Mouse (Mus musculus) midbrain, embryonic 12.5 days (tissue): Measurements from ENCODE around the gene Slc38a3. TPM values are rescaled to one million over a fixed set of nuclear protein-coding genes. Genes with fewer than 3 reads are reported as not detected.

Experiments used
- ATAC-seq: fragments of 200-750 bp; cut with Nextera tagmentation; 2 replicates; pipeline ENCODE4 v1.8.0; 2017; ENCODE audit warnings: low read depth, moderate TSS enrichment, moderate library complexity; ENCODE audit not compliant: low FRiP score
- H3K27ac ChIP-seq: fragments of 300-500 bp; sonication (generic); replicated peaks from 2 replicates; pipeline ENCODE4 v1.5.1; 2016; ENCODE audit warnings: mild to moderate bottlenecking
- H3K27me3 ChIP-seq: fragments of 300-500 bp; sonication (generic); 2 replicates; pipeline ENCODE4 v1.6.1; 2016; ENCODE audit warnings: mild to moderate bottlenecking
- H3K36me3 ChIP-seq: fragments of 300-500 bp; sonication (generic); 2 replicates; pipeline ENCODE4 v1.6.1; 2016
- H3K4me1 ChIP-seq: fragments of 300-500 bp; sonication (generic); 2 replicates; pipeline ENCODE4 v1.6.1; 2016
- H3K4me2 ChIP-seq: fragments of 300-500 bp; sonication (generic); replicated peaks from 2 replicates; pipeline ENCODE4 v1.6.1; 2016; ENCODE audit warnings: mild to moderate bottlenecking, moderate library complexity
- H3K4me3 ChIP-seq: fragments of 300-500 bp; sonication (generic); 2 replicates; pipeline ENCODE4 v1.5.1; 2016; ENCODE audit warnings: mild to moderate bottlenecking
- H3K9ac ChIP-seq: fragments of 300-500 bp; sonication (generic); replicated peaks from 2 replicates; pipeline ENCODE4 v1.6.1; 2016; ENCODE audit warnings: mild to moderate bottlenecking, moderate library complexity
- H3K9me3 ChIP-seq: fragments of 300-500 bp; sonication (generic); 2 replicates; pipeline ENCODE4 v1.6.1; 2016; ENCODE audit warnings: mild to moderate bottlenecking
- WGBS: fragments of 180-500 bp; shearing (Covaris S2); methylation state at CpG from one replicate; pipeline ENCODE4 v1.1.7; 2016; 5-methylcytosine and 5-hydroxymethylcytosine counted together
- polyA plus RNA-seq: library from polyadenylated mRNA; unstranded; fragments of >200 nt; fragmentation: Nextera tagmentation; extraction: Ambion mirVana; gene quantifications from 2 replicates; pipeline ENCODE4 v1.2.1, GENCODE M21; 2016

Gene Slc38a3
- polyA plus RNA-seq, 1 experiment from 2014 or later: 13.9 TPM

DNA sequence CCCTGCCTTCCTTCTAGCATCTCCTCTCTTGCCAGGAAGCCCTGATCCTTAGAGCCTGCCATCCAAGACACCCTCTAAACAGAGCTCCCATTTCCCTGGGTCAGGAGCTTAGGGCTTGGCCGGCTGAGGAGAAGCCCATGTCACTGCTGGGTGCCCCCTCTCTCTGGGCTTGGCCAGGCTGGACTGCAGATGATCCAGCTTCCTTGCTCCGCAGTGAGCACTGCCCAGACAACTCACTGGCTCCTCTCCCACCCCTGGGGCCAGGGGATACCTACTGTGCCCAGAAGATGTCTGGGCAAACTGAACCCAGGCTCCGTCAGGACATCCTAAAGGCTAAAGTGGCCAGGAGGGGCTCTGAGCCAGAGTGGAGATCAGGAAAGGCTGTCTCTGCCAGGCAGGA lies 9.4 kb downstream of the Slc38a3 start:
- ATAC-seq: no peak
- Histone ChIP-seq H3K9me3 (no peaks in the 10 kb centered on the region), H3K27me3 (peaks cover 2% of the 10 kb centered on the region), H3K4me2 (no peak overlapping the region), H3K4me3 (no peak overlapping the region), H3K4me1 (peaks cover 15% of the 10 kb centered on the region), H3K9ac (no peak overlapping the region), H3K27ac (no peak overlapping the region), H3K36me3 (no peaks in the 10 kb centered on the region)
- WGBS: 84% methylated on average over 3 of the region's 3 CpGs

DNA sequence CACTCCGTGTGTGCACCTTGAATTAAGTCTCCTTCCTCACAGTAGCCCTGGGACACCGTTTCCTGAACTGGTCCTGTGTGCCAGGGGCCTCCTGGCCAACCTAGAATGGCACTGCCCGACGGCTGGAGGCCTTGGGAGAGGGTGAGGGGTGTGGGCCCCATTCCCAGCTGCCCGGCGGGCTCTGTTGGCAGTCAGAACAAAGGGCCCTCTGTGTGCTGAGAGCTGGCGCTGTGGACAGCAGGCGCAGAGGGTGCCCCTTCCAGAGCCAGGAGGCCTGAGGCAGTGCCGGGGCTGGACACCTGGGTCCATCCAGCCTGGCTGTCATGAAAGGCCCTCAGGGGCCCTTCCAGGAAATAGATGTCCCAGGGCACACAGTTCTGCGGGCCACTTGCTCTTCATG lies 9.8 kb downstream of the Slc38a3 start:
- no peak for ATAC-seq
- H3K9ac ChIP-seq: no peak overlapping the region
- peaks cover 15% of the 10 kb centered on the region for H3K4me1 ChIP-seq
- no peaks in the 10 kb centered on the region for H3K27me3 ChIP-seq
- no peak overlapping the region for H3K4me2 ChIP-seq
- WGBS: 86% methylated on average over 10 of the region's 10 CpGs
- no peaks in the 10 kb centered on the region for H3K36me3 ChIP-seq
- no peaks in the 10 kb centered on the region for H3K9me3 ChIP-seq
- H3K4me3 ChIP-seq: no peak overlapping the region
- no peak overlapping the region for H3K27ac ChIP-seq

DNA sequence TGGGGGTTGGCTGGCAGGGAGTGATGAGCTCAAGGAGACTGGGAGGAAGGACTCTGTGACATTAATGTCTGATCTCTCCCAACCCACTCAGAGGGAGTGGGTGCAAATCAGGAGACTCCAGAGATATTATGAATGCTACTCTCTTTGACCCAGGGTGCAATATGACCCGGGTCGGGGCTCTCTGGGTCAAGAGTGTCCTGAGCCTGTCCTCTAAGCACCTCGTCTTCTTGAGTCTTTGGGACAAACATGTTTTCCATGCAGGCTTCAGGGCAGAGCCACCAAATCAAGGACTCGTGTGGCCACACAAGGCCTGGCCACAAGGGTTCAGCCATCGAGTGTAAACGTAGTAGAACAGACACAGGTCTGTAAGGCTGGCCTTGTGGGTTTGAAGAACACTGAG lies 11.2 kb downstream of the Slc38a3 start:
- Histone ChIP-seq H3K27ac (no peak overlapping the region), H3K4me1 (peaks cover 7% of the 10 kb centered on the region; the same call in 1 of the 2 replicates), H3K4me3 (no peak overlapping the region), H3K27me3 (no peaks in the 10 kb centered on the region), H3K36me3 (no peaks in the 10 kb centered on the region), H3K4me2 (no peak overlapping the region), H3K9me3 (no peaks in the 10 kb centered on the region), H3K9ac (no peak overlapping the region)
- no peak for ATAC-seq
- WGBS: 93% methylated on average over 6 of the region's 6 CpGs

- no peak overlapping the region for H3K4me2 ChIP-seq
- H3K9ac ChIP-seq: no peak overlapping the region
- no peaks in the 10 kb centered on the region for H3K36me3 ChIP-seq
- no peaks in the 10 kb centered on the region for H3K9me3 ChIP-seq
- no peak overlapping the region for H3K27ac ChIP-seq
- H3K4me3 ChIP-seq: no peak overlapping the region
- 81% methylated on average over 5 of the region's 5 CpGs for WGBS
- peaks cover 7% of the 10 kb centered on the region; the same call in 1 of the 2 replicates for H3K4me1 ChIP-seq
- H3K27me3 ChIP-seq: no peaks in the 10 kb centered on the region
- ATAC-seq: no peak
Observed at GRCm38 (mm10) chr9:107657144-107657543, 12.2 kb downstream of the Slc38a3 start.

- Histone ChIP-seq H3K4me3 (no peak overlapping the region), H3K4me1 (peaks cover 20% of the 10 kb centered on the region), H3K4me2 (no peak overlapping the region), H3K27me3 (no peaks in the 10 kb centered on the region), H3K36me3 (no peaks in the 10 kb centered on the region), H3K9ac (no peak overlapping the region), H3K9me3 (no peaks in the 10 kb centered on the region), H3K27ac (no peak overlapping the region)
- no peak for ATAC-seq
- WGBS: 80% methylated on average over 3 of the region's 4 CpGs
Observed at GRCm38 (mm10) chr9:107654585-107654984, 14.7 kb downstream of the Slc38a3 start.

DNA sequence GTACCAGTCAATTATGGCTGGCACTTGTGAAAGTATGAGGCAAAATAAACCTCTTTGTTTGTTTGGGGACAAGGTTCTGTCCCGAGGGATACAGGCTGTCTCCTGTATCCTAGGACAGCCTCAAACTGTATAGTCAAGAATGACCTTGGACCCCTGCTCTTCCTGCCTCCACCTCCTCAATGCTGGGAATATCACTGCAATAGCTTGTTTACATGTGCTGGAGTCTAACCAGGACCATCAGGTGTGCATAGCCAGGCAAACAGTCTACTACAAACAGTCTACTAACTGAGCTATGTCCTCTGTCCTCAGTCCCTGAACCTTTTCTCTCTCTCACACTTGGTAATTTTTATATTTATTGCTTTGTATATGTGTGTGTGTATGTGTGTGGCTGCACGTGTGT lies 15.9 kb downstream of the Slc38a3 start:
- no peaks in the 10 kb centered on the region for H3K27me3 ChIP-seq
- H3K9me3 ChIP-seq: no peaks in the 10 kb centered on the region
- no peak for ATAC-seq
- peaks cover 18% of the 10 kb centered on the region for H3K4me1 ChIP-seq
- WGBS: 94% methylated on average over 2 of the region's 2 CpGs
- no peak overlapping the region for H3K4me3 ChIP-seq
- no peak overlapping the region for H3K27ac ChIP-seq
- H3K9ac ChIP-seq: no peak overlapping the region
- no peaks in the 10 kb centered on the region for H3K36me3 ChIP-seq
- H3K4me2 ChIP-seq: no peak overlapping the region

GRCm38 (mm10) chr9:107650708-107651481 lies 18.4 kb downstream of the Slc38a3 start:
- Histone ChIP-seq H3K27me3 (no peaks in the 10 kb centered on the region), H3K4me1 (peaks cover 18% of the 10 kb centered on the region), H3K4me2 (no peak overlapping the region), H3K9ac (no peak overlapping the region; the same call in 1 of the 2 replicates), H3K9me3 (no peaks in the 10 kb centered on the region), H3K36me3 (no peaks in the 10 kb centered on the region), H3K4me3 (no peak overlapping the region), H3K27ac (peak overlapping the region; percentile 49; the same call in 1 of the 2 replicates)
- WGBS: 35% methylated on average over 12 of the region's 12 CpGs
- ATAC-seq: peak; percentile 83

DNA sequence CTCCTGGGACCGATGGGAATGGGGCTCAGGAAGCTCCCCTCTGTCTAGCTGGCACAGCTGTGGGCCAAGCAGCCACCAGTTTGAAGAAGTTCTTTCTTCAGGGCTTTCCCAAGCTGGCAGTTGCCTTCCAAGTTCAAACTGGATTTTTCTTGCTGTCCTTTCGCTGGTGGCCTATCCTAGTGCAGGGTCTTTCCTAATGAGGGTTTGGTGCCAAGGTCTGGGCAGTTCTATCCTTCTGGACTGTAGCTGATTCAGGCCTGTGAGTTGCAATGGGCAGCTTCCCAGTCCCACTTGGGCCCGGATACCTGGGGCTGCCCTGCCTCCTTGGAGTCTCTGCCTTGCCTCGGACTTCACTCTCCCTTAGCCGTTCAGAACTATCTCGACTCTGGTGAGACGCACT lies 19.1 kb downstream of the Slc38a3 start:
- H3K27me3 ChIP-seq: no peaks in the 10 kb centered on the region
- no peak overlapping the region for H3K4me3 ChIP-seq
- H3K9ac ChIP-seq: no peak overlapping the region
- H3K9me3 ChIP-seq: no peaks in the 10 kb centered on the region
- peak overlapping the region; percentile 25; the same call in 1 of the 2 replicates for H3K27ac ChIP-seq
- peaks cover 21% of the 10 kb centered on the region for H3K4me1 ChIP-seq
- H3K4me2 ChIP-seq: no peak overlapping the region
- ATAC-seq: no peak
- H3K36me3 ChIP-seq: no peaks in the 10 kb centered on the region
- WGBS: 74% methylated on average over 7 of the region's 7 CpGs

GRCm38 (mm10) chr9:107648767-107649166 lies 20.6 kb downstream of the Slc38a3 start:
- Histone ChIP-seq H3K27me3 (no peaks in the 10 kb centered on the region), H3K4me1 (peaks cover 29% of the 10 kb centered on the region), H3K4me3 (no peak overlapping the region), H3K4me2 (no peak overlapping the region), H3K27ac (no peak overlapping the region), H3K36me3 (no peaks in the 10 kb centered on the region), H3K9ac (no peak overlapping the region), H3K9me3 (no peaks in the 10 kb centered on the region)
- WGBS: 76% methylated on average over 3 of the region's 3 CpGs
- no peak for ATAC-seq

- no peak overlapping the region for H3K4me3 ChIP-seq
- no peak overlapping the region for H3K4me2 ChIP-seq
- ATAC-seq: no peak
- H3K27me3 ChIP-seq: no peaks in the 10 kb centered on the region
- H3K36me3 ChIP-seq: no peaks in the 10 kb centered on the region
- no peak overlapping the region for H3K9ac ChIP-seq
- 81% methylated on average over 6 of the region's 6 CpGs for WGBS
- H3K9me3 ChIP-seq: no peaks in the 10 kb centered on the region
- no peak overlapping the region for H3K27ac ChIP-seq
- peaks cover 33% of the 10 kb centered on the region for H3K4me1 ChIP-seq
Observed at GRCm38 (mm10) chr9:107646975-107647374, 22.4 kb downstream of the Slc38a3 start.

GRCm38 (mm10) chr9:107645577-107645976 lies 23.8 kb downstream of the Slc38a3 start:
- ATAC-seq: peak; percentile 69
- Histone ChIP-seq H3K9me3 (no peaks in the 10 kb centered on the region), H3K4me3 (no peak overlapping the region), H3K27ac (no peak overlapping the region), H3K36me3 (no peaks in the 10 kb centered on the region), H3K9ac (no peak overlapping the region), H3K4me2 (no peak overlapping the region), H3K4me1 (peaks cover 33% of the 10 kb centered on the region), H3K27me3 (no peaks in the 10 kb centered on the region)
- WGBS: 12% methylated on average over 5 of the region's 5 CpGs

DNA sequence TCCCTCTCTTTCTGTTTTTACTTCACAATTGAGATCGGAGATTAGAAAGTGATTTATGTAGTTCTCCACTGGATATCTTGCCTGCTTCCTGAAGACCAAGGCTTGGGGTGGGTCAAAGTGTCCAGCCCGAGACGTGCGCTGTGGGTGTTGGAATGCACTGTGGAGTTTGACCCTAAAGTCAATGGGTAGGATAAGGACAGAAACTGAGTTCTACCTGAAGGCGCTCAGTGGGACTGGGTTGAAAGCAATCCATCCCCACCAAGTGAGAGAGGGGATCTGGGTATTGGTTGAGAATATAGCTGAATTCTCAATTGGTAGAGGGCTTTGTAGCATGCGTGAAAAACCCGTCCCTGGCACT lies 24.2 kb downstream of the Slc38a3 start:
- no peak overlapping the region for H3K4me3 ChIP-seq
- H3K4me2 ChIP-seq: peak overlapping the region; percentile 55; the same call in 1 of the 2 replicates
- 55% methylated on average over 7 of the region's 7 CpGs for WGBS
- no peak overlapping the region for H3K27ac ChIP-seq
- H3K36me3 ChIP-seq: no peaks in the 10 kb centered on the region
- ATAC-seq: 0 out of 2 replicates have a peak, but pooled peaks have one; percentile 23
- no peaks in the 10 kb centered on the region for H3K27me3 ChIP-seq
- H3K9ac ChIP-seq: peak overlapping the region; percentile 17; the same call in 1 of the 2 replicates
- peaks cover 33% of the 10 kb centered on the region for H3K4me1 ChIP-seq
- no peaks in the 10 kb centered on the region for H3K9me3 ChIP-seq
